Mouse (Mus musculus) ES-Bruce4 (cell line): ENCODE measurements around the gene Trrap. TPM values are rescaled to one million over a fixed set of nuclear protein-coding genes. Genes with fewer than 3 reads are reported as not detected.

Source experiments
- H3K27ac ChIP-seq: 2 replicates; pipeline ENCODE4 v1.5.1; 2012; ENCODE audit warnings: low read length, inconsistent platforms; ENCODE audit not compliant: insufficient read depth
- H3K27me3 ChIP-seq: 2 replicates; pipeline ENCODE4 v1.6.1; 2012; ENCODE audit warnings: mild to moderate bottlenecking, low read length, inconsistent platforms; ENCODE audit not compliant: control insufficient read depth, poor library complexity, insufficient read depth, severe bottlenecking
- H3K36me3 ChIP-seq: 2 replicates; pipeline ENCODE4 v1.6.1; 2012; ENCODE audit warnings: inconsistent platforms, mild to moderate bottlenecking, low read length, moderate library complexity; ENCODE audit not compliant: control insufficient read depth, poor library complexity, insufficient read depth, severe bottlenecking
- H3K4me1 ChIP-seq: one replicate; pipeline ENCODE4 v1.8.1; 2011; ENCODE audit warnings: low read length; ENCODE audit not compliant: control insufficient read depth, insufficient read depth
- H3K4me3 ChIP-seq: 2 replicates; pipeline ENCODE4 v1.5.1; 2011; ENCODE audit warnings: low read depth, mild to moderate bottlenecking, low read length
- H3K9ac ChIP-seq: 2 replicates; pipeline ENCODE4 v1.6.1; 2012; ENCODE audit warnings: low read depth, mild to moderate bottlenecking, inconsistent platforms; ENCODE audit not compliant: poor library complexity, severe bottlenecking
- H3K9me3 ChIP-seq: replicated peaks from 2 replicates; pipeline ENCODE4 v1.6.1; 2012; ENCODE audit warnings: mild to moderate bottlenecking, low read length, inconsistent platforms; ENCODE audit not compliant: control insufficient read depth, poor library complexity, insufficient read depth, severe bottlenecking
- CTCF ChIP-seq: IDR thresholded peaks from one replicate; pipeline ENCODE4 v1.8.1; 2011; ENCODE audit warnings: low read depth, low read length
- EP300 ChIP-seq: IDR thresholded peaks from 2 replicates; pipeline ENCODE4 v1.6.1; 2011; ENCODE audit warnings: low read depth, low read length; ENCODE audit not compliant: insufficient read depth
- POLR2A ChIP-seq: IDR thresholded peaks from one replicate; pipeline ENCODE4 v1.8.1; 2011; ENCODE audit warnings: low read length; ENCODE audit not compliant: insufficient read depth
- polyA plus RNA-seq: library from polyadenylated mRNA; stranded (reverse); fragments of >200 nt; gene quantifications from 2 replicates; pipeline ENCODE4 v1.2.4, GENCODE M21; 2011; ENCODE audit warnings: low read depth; ENCODE audit not compliant: missing spikeins, insufficient read depth, insufficient read length

Trrap gene
- polyA plus RNA-seq, 1 experiment = 106 TPM

DNA sequence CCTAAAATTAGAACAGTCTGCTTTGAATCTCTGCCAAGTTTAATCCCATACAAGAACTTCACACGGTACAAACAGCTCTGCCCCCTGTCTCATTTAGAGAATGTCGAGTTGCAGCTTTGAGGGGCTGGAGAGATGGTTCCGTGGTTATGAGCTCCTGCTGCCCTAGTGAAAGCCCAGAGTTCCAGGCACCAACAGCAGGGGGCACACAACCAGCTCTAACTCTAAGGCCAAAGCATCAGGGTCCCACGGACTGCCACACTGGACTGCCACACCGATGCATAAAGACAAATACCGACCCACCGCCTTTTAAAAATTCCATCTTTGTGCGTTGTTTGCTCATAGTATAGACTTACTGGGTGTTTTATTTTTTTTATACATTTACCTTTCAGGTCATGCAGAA lies 99.4 kb downstream of the Trrap start:
- no peak overlapping the region for H3K27ac ChIP-seq
- no peaks in the 10 kb centered on the region for H3K36me3 ChIP-seq
- no peak for TF ChIP-seq POLR2A
- TF ChIP-seq EP300 = no peak
- no peak for TF ChIP-seq CTCF
- no peak overlapping the region for H3K4me3 ChIP-seq
- H3K9ac ChIP-seq = no peak overlapping the region
- peaks cover 7% of the 10 kb centered on the region; the same call in 1 of the 2 replicates for H3K9me3 ChIP-seq
- peaks cover 3% of the 10 kb centered on the region for H3K4me1 ChIP-seq
- no peaks in the 10 kb centered on the region for H3K27me3 ChIP-seq

DNA sequence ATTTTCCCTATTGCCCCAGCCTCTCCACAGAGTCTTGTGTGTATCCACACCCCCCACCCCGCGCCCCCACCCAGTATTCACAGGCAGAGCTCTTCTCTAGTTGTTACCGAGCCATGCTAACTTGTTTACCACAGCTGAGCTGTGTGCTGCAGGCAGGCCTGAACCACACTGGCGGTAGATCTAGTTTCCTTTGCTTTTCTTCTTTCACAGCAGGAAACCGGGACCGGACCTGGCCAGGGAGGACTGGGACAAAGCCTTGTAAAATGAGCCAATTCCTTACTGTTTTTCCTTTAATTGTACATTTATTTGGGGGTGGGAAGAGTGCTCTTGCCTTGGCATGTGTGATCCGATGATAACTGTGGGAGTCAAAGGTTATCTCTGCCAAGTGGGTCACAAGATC lies 101.9 kb downstream of the Trrap start:
- H3K4me3 ChIP-seq = no peak overlapping the region
- peaks cover 7% of the 10 kb centered on the region; the same call in 1 of the 2 replicates for H3K9me3 ChIP-seq
- peaks cover 3% of the 10 kb centered on the region for H3K4me1 ChIP-seq
- no peaks in the 10 kb centered on the region for H3K27me3 ChIP-seq
- 0 out of 2 replicates have a peak overlapping the region, but pooled peaks have one; percentile 10 for H3K27ac ChIP-seq
- TF ChIP-seq CTCF = no peak
- peak; percentile 50; the same call in 1 of the 2 replicates for TF ChIP-seq EP300
- H3K9ac ChIP-seq = no peak overlapping the region
- H3K36me3 ChIP-seq = no peaks in the 10 kb centered on the region

DNA sequence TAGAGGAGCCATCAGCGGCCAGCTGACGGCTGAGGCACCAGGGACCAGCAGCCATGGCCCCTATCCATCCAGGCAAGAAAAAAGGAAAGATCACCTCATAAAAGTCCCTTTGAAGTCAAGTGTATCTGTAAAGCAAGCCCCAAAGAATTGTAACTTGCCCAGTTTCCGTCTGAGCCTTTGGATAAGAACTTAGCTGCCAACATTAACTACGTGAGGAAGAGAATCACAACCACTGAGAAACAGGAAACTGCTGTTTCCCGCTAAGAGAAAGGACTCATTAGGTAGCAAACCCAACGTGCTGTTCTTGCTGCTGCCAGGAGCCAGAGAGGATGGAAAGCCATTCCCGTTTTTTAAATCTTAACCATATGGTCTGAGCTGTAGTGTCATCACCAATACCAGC lies 103.2 kb downstream of the Trrap start:
- TF ChIP-seq EP300 = no peak
- TF ChIP-seq POLR2A = no peak
- TF ChIP-seq CTCF = no peak
- no peak overlapping the region for H3K27ac ChIP-seq
- no peak overlapping the region for H3K4me3 ChIP-seq
- no peaks in the 10 kb centered on the region for H3K36me3 ChIP-seq
- H3K9ac ChIP-seq = no peak overlapping the region
- H3K4me1 ChIP-seq = peaks cover 3% of the 10 kb centered on the region
- peaks cover 7% of the 10 kb centered on the region; the same call in 1 of the 2 replicates for H3K9me3 ChIP-seq
- H3K27me3 ChIP-seq = no peaks in the 10 kb centered on the region

GRCm38 (mm10) chr5:144871775-144872174 lies 104.2 kb downstream of the Trrap start:
- Histone ChIP-seq H3K36me3 (no peaks in the 10 kb centered on the region), H3K27ac (no peak overlapping the region), H3K9me3 (peaks cover 4% of the 10 kb centered on the region; the same call in 1 of the 2 replicates), H3K4me3 (no peak overlapping the region), H3K4me1 (peaks cover 3% of the 10 kb centered on the region), H3K9ac (no peak overlapping the region), H3K27me3 (no peaks in the 10 kb centered on the region)
- no peak for TF ChIP-seq EP300
- TF ChIP-seq CTCF = no peak
- TF ChIP-seq POLR2A = no peak

DNA sequence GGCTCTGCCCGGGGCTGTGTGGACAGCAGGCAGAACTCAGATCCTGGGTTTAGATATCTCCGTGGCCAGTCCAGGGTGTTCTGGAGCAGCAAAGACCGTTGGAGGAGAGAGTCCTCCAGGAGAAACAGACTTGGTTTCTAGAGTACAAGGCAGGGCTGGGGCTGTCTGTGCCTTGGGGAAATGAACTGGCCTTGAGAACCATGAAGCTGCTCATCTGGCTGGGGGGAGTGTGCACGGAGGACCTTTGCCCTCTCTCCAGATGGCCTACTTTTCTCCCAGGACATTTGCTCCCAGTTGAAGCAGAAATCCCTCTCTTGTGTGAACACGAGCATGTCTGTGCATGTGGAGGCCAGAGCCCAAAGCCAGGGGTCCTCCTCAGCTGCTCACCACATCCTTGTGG lies 104.8 kb downstream of the Trrap start:
- Histone ChIP-seq H3K36me3 (no peaks in the 10 kb centered on the region), H3K27ac (no peak overlapping the region), H3K27me3 (no peaks in the 10 kb centered on the region), H3K4me3 (no peak overlapping the region), H3K9ac (no peak overlapping the region), H3K4me1 (peaks cover 3% of the 10 kb centered on the region), H3K9me3 (peaks cover 4% of the 10 kb centered on the region; the same call in 1 of the 2 replicates)
- no peak for TF ChIP-seq EP300
- TF ChIP-seq POLR2A = no peak
- TF ChIP-seq CTCF = no peak

- H3K27ac ChIP-seq = no peak overlapping the region
- peaks cover 3% of the 10 kb centered on the region for H3K4me1 ChIP-seq
- TF ChIP-seq CTCF (no peak), EP300 (no peak), POLR2A (no peak)
- no peaks in the 10 kb centered on the region for H3K27me3 ChIP-seq
- no peaks in the 10 kb centered on the region for H3K9me3 ChIP-seq
- no peak overlapping the region for H3K9ac ChIP-seq
- H3K4me3 ChIP-seq = no peak overlapping the region
- no peaks in the 10 kb centered on the region for H3K36me3 ChIP-seq
Measured at GRCm38 (mm10) chr5:144872867-144873266, 105.3 kb downstream of the Trrap start.
